Mouse (Mus musculus): ENCODE measurements around the gene Mrpl12.

The Mrpl12 gene

DNA sequence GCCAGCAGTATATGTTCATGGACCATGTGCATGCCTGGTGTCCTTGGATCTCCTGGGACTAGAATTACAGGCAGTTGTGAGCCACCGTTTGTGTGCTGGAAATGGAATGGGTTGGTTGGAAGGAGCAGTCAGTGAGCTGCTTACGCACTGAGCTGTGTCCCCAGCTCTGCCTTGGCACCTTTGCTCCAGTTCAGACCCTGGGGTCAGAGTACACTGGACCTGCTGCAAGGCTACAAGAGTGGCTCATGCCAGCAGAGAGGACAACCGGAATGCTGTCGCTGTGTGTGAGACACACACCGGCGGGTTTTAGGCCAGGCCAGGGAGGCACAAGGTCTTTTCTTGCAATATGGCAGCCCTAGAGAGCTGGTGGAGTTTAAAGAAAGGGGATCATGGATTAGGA is 12.4 kb upstream of the Mrpl12 start:
- no peak for DNase-seq (ENCODE audit: low spot score in 2 of 2)

DNA sequence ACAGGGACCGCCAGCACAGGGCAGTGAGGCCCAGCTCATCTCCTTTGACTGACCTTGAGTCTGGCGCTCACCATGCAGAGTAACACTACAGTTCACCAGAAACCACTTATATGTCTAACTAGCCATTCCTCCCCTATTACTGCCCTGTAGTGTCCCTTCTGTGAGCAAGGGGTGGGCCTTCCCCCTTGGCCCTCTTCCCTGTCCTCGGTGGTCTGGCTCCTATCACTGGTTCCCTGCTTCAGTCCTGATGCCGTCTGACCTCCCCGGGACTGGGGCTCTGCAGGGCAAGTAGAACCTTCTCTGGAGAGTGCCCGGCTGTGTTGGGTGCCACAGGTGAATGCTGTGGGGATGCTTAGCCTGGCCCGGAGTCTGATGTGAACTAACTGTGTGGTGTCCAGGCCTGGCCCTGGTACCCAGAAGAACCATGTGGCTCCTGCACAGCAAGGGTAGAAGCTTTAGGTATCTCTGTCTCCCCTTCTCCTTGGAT is 922 bp upstream of the Mrpl12 start:
- DNase-seq (ENCODE audit: low spot score in 2 of 2), result no peak

DNA sequence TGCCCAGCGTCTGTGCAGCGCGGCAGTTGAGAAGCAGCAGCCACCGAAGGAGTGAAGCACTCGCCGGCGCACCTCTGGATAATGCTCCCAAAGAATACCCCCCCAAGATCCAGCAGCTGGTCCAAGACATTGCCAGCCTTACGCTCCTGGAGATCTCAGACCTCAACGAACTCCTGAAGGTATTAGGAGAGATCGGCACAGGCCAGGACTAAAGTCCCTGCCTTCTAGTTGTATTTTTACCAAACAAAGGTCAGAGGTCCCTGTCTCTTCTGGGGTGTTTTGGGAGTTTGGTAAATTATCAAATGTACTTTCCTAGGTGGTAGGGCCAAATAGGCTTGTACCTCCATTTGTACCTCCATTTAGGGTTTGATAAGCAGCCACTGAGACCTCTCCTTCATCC is 838 bp downstream of the Mrpl12 start:
- DNase-seq (ENCODE audit: low spot score in 2 of 2), result no peak

DNA sequence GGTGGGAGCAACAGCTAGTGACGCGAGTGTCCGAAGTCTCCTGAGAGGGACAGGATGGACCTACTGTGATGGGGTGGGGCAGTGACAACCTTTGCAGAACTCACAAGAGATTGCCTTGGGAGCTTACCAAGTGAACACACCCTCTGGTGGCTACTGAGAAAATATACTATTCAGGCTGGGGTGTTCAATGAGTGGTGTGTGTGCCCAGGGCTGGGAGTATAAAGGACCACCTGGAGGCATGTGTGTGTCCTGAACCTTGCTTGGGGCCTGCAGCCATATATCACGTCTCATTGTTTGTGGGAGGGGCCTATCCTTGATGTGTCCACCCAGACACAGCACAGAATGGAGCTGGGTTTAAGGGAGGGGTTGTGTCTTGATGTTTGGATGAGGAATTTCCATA is 4.1 kb downstream of the Mrpl12 start:
- no peak for DNase-seq (ENCODE audit: low spot score in 2 of 2)

DNA sequence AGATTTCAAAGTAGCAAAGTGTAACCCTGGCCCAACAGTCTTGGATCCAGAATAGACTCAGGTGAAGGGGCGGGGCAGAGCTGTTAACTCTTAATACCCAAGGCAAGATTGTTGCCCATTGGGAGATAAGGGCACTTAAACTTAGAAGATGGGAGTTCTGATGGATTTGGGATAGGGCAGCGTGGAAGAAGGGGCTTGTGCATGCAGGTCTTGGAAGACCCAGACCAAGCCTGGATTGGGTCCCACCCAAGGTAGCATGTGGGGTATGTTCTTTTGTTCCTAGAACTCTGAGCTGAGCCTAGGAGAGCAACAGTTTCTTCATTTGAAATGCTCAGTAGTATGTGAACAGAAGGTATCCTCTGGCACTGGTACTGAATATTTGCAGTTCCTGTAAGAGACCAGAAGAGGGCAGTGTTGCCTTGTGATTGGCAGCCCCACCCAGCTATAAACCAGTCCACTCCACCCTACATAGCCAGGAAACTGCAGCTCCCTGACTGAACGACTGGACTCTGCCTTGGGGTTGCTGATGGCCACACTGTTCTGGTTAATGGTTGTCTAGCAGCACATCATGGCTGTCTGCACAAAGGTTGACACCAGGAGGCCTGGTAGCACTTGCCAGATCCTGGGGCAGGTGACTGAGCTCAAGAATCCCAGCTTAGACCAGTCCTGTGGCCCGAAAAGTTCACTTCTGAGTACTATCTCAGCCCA is 4.8 kb downstream of the Mrpl12 start:
- DNase-seq (ENCODE audit: low spot score in 2 of 2), result peak; percentile 52 to 73

DNA sequence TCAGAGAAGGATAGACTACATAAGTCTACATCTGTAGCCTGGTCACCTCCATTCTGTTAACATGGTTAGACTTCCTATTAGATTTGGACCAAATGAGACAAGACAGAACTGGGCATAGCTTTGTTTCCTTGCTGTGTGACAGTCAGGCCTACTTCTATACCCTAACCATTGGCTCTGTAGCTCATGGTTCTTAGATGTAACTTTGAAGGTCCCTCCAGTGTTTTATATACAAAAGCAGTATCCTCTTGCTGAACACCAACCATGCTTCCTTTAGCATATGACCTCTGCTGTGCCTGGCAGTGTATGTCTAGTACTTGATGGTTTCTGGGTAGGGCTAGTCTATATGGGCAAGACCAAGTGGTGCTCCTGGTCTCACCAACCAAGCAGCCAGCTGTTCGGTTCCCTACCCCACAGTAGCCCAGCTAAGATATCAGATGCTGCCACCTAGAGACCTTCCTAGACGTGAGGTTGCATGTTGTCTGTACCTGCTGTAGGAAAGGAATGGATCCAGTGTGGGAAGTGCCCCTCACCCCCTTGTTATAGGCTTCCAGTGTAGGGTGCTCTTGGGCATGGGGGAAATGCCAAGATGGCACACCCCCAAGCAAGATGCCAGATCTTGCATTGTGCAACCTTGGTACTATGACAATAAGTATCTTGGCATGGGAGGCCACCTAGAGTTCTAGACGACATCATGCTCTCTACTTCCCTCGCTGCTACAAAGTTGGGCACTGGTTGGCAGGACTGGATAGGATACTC is 6.1 kb downstream of the Mrpl12 start:
- DNase-seq (ENCODE audit: low spot score in 2 of 2), result no peak

DNA sequence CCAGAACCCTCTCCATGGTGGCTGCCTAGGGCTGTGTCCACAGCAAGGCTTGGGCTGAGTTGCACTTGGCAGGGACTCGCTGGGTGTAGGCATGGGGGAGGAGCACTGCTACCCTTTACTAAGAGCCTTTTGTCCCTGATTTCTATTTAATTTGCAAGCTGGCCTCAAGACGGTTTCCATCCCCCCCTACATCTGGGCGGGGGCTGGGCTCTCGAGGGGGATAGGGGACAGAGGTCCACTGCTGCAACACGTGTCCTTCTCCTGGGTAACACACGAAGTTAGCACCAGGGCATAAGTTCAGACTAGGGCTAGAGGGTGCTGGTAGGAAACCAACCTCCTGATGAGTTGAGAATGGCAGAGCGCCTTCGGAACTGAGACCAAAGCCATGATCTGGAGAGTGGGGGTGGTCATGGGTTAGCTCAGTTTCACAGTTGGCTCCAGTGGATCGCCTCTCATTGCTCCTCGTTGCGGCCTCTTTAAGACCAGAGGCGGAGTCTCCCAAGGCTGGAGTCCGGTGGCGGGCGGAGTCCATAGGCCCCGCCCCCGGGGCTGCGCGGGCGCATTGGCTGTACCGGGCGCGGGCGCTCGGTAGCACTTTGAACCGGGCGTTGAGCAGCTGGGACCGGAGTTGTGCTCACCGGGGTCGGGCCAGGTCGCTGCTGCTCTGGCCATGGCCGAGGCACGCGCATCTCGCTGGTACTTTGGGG is 7.1 kb downstream of the Mrpl12 start, which contains the start of gene Slc25a10:
TSS of gene Slc25a10 (plus strand) at position 524 of the 707 bp plus-strand sequence.
- DNase-seq (ENCODE audit: low spot score in 2 of 2), result peak; percentile 81 to 90

DNA sequence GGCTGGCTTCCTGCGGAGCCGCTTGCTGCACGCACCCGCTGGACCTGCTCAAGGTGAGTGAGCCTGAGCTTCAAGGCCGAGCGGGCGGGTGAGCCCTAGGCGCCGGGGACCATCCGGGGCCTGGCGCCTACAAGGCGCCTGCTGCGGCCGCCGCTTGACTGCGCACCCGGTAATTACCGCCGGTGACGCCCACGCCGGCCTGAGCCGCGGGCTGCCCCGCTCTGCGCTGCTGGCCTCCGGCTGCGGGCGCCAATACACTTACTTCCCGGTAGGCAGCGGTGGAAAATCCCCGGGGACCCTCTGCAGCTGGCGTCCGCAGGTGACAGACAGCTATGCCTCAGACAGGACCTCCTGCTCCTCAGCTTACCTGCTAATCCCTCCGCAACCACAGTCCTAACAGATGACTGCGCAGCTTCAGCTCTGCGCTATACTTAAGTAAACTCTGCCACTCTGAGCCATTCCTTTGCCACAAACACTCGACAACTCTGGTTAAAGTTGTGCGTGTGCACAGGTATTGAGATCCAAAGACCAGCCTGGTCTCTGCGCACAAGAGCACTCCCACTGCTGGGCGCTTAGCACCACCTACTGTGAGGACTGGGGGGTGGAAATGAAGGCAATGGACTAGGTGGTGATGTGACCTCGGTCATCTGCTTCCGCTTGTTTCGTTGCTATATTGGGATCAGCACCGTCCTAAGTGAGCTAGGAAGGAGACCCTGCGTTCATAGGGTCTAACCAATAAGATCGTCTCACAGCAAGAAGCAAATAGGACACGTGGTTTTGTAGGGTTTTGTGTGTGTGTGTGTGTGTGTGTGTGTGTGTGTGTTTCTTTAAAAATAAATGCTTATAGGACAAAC is 7.8 kb downstream of the Mrpl12 start:
- peak; percentile 23 to 26 for DNase-seq (ENCODE audit: low spot score in 2 of 2)

DNA sequence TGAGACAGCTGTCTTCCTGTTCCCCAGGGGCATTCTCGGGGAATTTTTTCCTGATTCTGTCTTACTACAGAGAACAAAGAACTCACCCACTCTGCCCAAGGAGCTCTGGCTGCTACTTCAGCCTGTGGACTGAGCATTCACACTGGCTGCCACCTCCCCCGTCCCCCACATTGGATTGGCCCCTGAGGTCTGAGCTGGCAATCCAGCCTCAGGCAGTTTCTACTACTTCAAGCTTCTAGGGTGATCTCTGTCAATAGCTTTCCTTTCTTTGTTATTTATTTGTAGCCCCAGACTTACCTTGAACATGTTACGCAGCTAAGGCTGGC is 8.4 kb downstream of the Mrpl12 start:
- DNase-seq (ENCODE audit: low spot score in 2 of 2), result no peak

DNA sequence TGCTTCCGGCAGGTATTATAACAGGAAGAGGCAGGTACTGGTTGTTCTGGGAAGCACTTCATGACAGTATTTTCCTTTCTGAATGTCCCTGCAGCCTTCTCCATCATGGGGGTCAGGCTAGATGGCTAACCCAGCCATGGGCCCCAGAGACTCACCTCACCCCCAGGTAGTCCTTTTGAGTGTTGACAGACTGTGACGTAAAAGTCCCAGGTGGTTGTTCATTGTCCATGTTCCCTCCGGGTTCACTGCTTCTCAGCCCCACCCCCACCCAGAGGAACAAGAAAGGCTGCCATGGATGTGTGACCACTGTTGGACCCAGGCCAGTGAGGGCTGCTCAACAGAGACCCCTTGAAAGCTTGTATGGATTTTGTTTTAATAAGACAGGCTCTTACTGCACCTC is 8.9 kb downstream of the Mrpl12 start:
- DNase-seq (ENCODE audit: low spot score in 2 of 2), result no peak

DNA sequence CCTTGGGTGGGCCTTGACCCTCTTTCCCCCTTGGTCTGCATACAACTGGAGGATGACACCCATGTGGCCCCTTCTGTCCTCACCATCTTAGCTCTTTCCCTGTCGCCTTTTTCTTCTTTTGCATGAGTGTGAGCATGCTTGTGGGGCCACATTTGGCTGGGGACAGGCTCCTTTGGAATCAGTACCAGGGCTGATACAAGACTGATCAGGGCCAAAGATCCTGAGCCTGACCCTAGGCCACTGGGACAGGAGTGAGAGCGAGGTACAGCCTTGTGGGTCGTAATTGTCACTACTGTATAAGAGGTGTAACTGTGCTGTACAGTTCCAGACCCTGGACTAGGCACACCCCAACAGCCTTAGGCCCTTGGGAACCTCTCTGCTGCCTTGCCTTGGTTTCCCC is 9.5 kb downstream of the Mrpl12 start:
- DNase-seq (ENCODE audit: low spot score in 2 of 2), result no peak

DNA sequence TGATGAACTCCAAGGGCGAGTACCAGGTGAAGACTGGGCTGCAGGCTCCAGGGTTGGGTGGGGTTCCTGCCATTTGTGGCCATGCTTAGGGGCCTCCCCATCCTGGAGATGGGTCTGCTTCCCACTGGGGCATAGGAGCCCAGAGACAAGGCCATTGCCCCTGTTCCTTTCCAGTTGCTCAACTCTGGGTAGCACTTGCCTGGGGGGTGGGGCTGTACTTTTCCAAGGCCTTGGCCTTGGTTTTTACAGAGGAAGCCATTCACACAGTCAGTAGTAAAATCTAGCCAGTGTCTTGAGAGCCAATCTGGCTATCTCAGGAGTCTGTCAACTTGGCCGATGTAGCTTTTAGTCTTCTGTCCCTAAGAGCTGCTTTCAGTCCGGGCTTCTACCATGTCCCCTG is 13.0 kb downstream of the Mrpl12 start:
- no peak for DNase-seq (ENCODE audit: low spot score in 2 of 2)

DNA sequence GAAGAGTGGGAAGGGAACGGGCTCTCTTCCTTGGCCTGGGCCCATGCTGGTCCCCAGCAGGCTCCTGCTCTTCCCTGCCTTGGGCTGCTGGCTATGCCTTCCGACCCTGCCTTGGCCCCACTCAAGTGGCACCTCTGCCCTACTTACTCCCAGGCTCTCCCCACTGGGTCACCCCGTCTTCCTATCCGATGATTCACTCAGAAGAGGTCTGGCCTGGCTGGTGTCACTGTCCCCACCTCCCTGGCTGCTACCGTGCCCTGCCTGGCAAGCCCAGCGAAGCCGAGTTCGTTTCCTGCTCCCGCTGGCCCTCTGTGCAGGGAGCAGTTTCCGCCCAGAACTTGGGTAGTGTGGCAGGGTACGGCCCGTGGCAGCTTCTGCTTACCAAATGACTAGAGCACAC is 13.8 kb downstream of the Mrpl12 start:
- DNase-seq (ENCODE audit: low spot score in 2 of 2), result no peak

DNA sequence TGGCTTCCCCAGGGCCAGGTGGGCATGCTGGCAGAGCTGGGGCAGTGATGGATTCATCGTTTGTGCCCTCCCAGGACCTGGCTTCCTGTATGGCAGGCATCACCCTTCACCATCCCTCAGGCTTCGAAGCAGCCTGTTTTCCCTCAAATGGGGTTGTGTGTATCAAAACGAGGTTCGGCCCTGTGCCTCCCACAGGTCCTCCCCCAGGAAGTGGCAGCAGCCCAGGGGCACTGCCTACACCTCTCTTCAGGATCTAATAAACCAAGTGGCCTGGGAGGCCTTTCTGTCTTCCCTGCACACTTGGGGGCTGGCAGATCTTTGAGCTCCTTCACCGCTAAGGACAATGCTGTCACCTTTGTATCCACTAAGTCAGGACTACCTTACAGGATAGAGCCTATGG is 14.5 kb downstream of the Mrpl12 start:
- DNase-seq (ENCODE audit: low spot score in 2 of 2), result no peak

DNA sequence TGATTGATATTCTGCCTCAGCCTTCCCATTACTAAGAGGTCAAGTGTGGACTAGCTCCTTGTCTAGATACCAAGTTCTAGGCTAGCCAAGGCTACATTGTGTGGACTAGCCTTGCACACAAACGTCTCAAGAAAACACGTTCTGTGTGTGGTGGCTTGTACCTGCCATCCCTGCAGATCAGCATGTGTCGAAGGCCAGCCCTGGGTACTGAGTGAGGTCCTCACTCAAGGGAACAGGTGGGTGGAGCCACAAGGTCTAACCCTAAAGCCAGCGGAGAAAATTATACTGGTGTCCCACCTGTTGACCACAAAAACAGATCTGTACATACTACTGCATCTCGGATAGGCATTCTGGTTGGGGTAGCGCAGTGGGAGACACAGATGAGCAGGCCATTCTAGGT is 15.5 kb downstream of the Mrpl12 start:
- no peak for DNase-seq (ENCODE audit: low spot score in 2 of 2)

DNA sequence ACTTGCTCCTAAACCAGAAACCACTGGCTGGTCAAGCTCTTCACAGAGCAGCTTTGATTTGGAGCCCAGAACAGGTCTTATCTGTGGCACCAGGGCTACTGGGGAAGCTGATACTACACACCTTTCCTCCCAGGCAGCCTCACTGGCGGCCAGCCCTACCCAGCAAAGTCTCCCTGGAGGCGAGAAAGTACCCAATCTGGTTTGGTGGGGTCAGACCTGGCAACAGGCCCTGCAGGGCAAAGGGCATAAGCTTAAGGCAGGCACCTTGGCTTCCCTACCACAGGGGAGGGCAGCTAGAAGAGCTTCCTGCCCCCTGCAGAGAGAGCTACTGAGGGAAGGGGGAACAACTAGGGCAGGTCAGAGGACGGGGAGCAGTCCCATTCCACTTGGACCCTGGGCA is 15.9 kb downstream of the Mrpl12 start:
- no peak for DNase-seq (ENCODE audit: low spot score in 2 of 2)

DNA sequence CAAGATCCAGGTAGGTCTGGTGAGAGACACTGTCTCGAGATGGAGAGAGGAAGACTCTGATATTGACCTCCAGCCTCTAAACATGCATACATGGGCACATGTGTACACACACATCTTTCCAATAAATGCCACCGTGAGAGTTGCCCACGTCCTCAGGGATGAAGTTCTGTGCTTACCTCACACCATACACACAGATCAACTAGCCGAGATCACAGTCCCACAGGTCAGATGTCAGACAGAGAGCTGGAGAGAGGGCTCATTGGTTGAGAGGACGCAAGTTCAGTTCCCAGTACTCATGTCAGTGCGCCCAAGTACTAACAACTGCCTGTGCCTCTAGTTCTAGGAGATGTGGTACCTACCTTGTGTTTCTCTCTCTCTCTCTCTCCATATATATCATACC is 16.6 kb downstream of the Mrpl12 start:
- no peak for DNase-seq (ENCODE audit: low spot score in 2 of 2)

DNA sequence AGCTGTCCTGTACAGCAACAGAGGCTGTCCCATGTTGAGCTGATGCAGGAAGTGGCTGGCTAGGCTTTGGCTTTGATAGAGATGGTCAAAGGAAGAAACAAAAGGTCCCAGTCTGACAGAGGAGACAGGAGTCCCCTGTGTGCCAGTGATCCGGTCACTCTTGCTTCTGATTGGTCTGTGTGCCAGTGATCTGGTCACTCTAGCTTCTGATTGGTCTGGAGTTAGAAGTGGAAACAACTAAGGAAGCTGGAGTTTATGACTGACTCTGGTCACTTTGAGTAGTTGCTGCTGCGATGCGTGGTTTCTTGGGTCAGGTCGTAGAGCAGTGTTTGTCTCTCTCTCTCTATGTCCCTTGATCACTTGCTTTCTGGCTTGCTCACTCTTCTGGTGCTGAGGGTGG is 17.3 kb downstream of the Mrpl12 start:
- DNase-seq (ENCODE audit: low spot score in 2 of 2), result no peak

DNA sequence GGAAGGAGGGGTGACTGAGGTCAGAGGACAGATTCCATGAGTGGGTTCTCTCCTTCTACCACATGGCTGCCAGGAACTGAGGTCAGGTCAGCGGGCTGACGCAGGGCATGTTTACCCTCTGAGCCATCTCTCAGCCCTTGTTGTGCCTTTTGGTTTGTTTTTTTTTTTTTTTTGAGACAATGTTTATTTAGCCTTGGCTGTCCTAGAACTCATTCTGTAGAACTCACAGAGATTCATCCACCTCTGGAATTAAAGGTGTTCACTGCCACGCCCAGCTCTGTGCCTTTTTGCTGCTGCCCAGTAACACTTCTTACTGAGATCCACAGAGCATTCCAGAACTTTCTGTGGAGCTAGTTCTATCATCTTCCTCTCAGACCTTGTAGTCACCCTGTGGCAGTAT is 21.2 kb downstream of the Mrpl12 start:
- DNase-seq (ENCODE audit: low spot score in 2 of 2), result no peak

DNA sequence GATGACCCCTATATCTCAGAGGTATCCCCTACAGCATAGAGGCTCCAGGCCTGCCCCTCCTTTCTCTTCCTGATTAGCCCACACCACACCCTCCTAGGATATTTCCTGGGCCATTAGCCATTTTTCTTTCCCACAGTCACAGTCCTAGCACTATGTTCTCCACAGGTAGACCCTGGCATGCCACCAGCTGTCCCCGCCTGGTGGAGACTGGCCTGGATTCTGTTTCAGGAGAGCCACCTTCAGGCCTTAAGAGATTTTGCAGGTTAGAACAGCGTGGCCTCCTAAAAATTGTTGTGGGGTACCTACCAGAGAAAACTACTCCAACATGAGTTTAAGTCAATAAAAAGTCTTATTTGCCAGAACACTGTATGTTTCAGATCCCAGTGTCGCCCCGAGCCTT is 22.5 kb downstream of the Mrpl12 start:
- no peak for DNase-seq (ENCODE audit: low spot score in 2 of 2)

DNA sequence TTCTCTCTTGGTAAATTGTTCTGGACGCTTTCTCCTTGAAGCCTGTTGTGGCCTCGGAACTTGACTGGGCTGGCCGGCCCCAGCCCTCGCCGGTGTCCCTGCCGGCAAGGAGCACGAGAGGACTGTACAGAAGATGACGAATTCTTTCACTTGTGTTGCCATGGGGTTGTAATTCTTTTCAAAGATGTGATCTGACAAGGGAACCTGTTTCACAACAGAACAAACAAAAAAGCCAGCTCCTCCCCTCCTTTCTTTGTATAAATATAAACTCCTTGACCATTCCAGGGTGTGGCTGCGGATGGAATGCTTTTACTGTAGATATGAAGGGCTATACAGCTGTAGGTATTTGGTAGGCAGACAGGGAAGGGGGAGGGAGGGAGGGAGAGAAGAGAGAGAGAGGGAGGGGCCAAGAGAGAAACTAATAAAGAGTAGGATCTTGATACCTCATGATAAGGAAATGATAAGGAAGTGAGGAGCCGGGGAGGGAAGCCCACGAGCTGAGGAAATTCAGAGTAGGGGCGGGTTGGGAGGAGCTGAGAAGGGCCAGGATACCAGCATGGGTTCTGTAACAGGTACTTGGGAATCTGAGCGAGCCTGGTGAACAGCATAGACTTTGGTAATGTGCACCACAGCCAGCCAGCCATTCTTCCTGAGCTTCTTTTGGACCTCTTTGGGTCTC is 23.3 kb downstream of the Mrpl12 start:
- no peak for DNase-seq (ENCODE audit: low spot score in 2 of 2)
